Mouse (Mus musculus) adrenal gland, adult 18-20 months (tissue): ENCODE measurements around the gene Kbtbd3. TPM values are rescaled to one million over a fixed set of nuclear protein-coding genes. Genes with fewer than 3 reads are reported as not detected.

Experiments used
- DNase-seq, 2 experiments: peaks; one replicate each; pipeline ENCODE4 v3.0.0; 2021 to 2022; ENCODE audit warnings: low spot score in 2 of 2
- long read RNA-seq, 2 experiments: library from polyadenylated mRNA; stranded (forward); transcript quantifications; one replicate each; pipeline ENCODE4 v2.0.0; 2021
- total RNA-seq, 2 experiments: library from RNA; stranded (reverse); gene quantifications; 1 replicate in 1 of 2; 2 replicates in 1 of 2; pipeline ENCODE4 v1.2.3; 2021

Kbtbd3 gene
- 1 to 10 TPM; 2.8 to 3.1 TPM for total RNA-seq
- long read RNA-seq, experiment 1, partial matches to known transcripts: 0 of 1 reads
- long read RNA-seq, experiment 1, other reads (novel, unspliced or antisense): 0 of 1 reads
- long read RNA-seq, experiment 2, transcript Kbtbd3-201 (3 exons, 2,231 nt): major isoform, 8 of 15 reads
- long read RNA-seq, experiment 2, partial matches to known transcripts: 1 of 15 reads
- long read RNA-seq, experiment 2, other reads (novel, unspliced or antisense): 3 of 15 reads

GRCm38 (mm10) chr9:4309351-4310085, at the start of gene Kbtbd3, which contains the start of gene Aasdhppt:
Gene Kbtbd3, plus strand, starts transcription at chr9:4309833.
Gene Aasdhppt, minus strand, starts transcription at chr9:4309471.
- peak; percentile 96 to 97 for DNase-seq

- DNase-seq: peak; percentile 18 to 59
Observed at GRCm38 (mm10) chr9:4259841-4260745, 49.5 kb upstream of the Kbtbd3 start.

GRCm38 (mm10) chr9:4260746-4261090, 48.9 kb upstream of the Kbtbd3 start:
- no peak for DNase-seq

- DNase-seq: no peak
Observed at GRCm38 (mm10) chr9:4266881-4267280, 42.8 kb upstream of the Kbtbd3 start.

GRCm38 (mm10) chr9:4283850-4284249, 25.8 kb upstream of the Kbtbd3 start:
- DNase-seq: no peak

GRCm38 (mm10) chr9:4300466-4300865, 9.2 kb upstream of the Kbtbd3 start:
- no peak for DNase-seq

- DNase-seq: no peak
Observed at GRCm38 (mm10) chr9:4304867-4305266, 4.8 kb upstream of the Kbtbd3 start.

GRCm38 (mm10) chr9:4308628-4309350, 844 bp upstream of the Kbtbd3 start:
- no peak for DNase-seq

GRCm38 (mm10) chr9:4310706-4311105, 1.1 kb downstream of the Kbtbd3 start:
- no peak for DNase-seq

- no peak for DNase-seq
Observed at GRCm38 (mm10) chr9:4311162-4311561, 1.5 kb downstream of the Kbtbd3 start.

GRCm38 (mm10) chr9:4313946-4314345, 4.3 kb downstream of the Kbtbd3 start:
- DNase-seq: no peak

GRCm38 (mm10) chr9:4315746-4316145, 6.1 kb downstream of the Kbtbd3 start:
- DNase-seq: no peak

GRCm38 (mm10) chr9:4318939-4319721, 9.5 kb downstream of the Kbtbd3 start:
- DNase-seq: no peak

GRCm38 (mm10) chr9:4353163-4353562, 43.5 kb downstream of the Kbtbd3 start:
- no peak for DNase-seq

GRCm38 (mm10) chr9:4375828-4376639, 66.4 kb downstream of the Kbtbd3 start, which contains the start of gene Msantd4:
Gene Msantd4, plus strand, starts transcription at chr9:4376562.
- DNase-seq: peak; percentile 84 to 89

GRCm38 (mm10) chr9:4376640-4377120, 67.0 kb downstream of the Kbtbd3 start:
- peak in 1 of 2 experiments; percentile 36 for DNase-seq
